Mouse (Mus musculus) liver, postnatal 0 days (tissue): ENCODE results near the gene Sema4a. TPM values are rescaled to one million over a fixed set of nuclear protein-coding genes. Genes with fewer than 3 reads are reported as not detected.
A peak's percentile ranks its signal among the peaks of the same experiment; 100 is the strongest.

Experiments used
- ATAC-seq: fragments of 200-750 bp; cut with Nextera tagmentation; 2 replicates; pipeline ENCODE4 v1.8.0; 2017; ENCODE audit warnings: mild to moderate bottlenecking, moderate library complexity
- DNase-seq: peaks from one replicate; pipeline ENCODE4 v3.0.0-alpha.2; 2016
- H3K27ac ChIP-seq: fragments of 300-500 bp; sonication (generic); 2 replicates; pipeline ENCODE4 v1.5.1; 2014; ENCODE audit warnings: antibody characterized with exemption, moderate library complexity, mild to moderate bottlenecking, low read depth
- H3K27me3 ChIP-seq: fragments of 300-500 bp; sonication (generic); 2 replicates; pipeline ENCODE4 v1.6.1; 2014; ENCODE audit warnings: low read length, control low read depth, mixed read lengths; ENCODE audit not compliant: insufficient read depth
- H3K36me3 ChIP-seq: fragments of 300-500 bp; sonication (generic); replicated peaks from 2 replicates; pipeline ENCODE4 v1.6.1; 2014; ENCODE audit warnings: mild to moderate bottlenecking, control low read depth, low read length, moderate library complexity, mixed read lengths; ENCODE audit not compliant: insufficient read depth
- H3K4me1 ChIP-seq: fragments of 300-500 bp; sonication (generic); 2 replicates; pipeline ENCODE4 v1.6.1; 2014; ENCODE audit warnings: antibody characterized with exemption, mild to moderate bottlenecking, control low read depth; ENCODE audit not compliant: insufficient read depth
- H3K4me2 ChIP-seq: fragments of 300-500 bp; sonication (generic); 2 replicates; pipeline ENCODE4 v1.6.1; 2014; ENCODE audit warnings: low read depth, mild to moderate bottlenecking, low read length, moderate library complexity, mixed read lengths
- H3K4me3 ChIP-seq: fragments of 300-500 bp; sonication (generic); 2 replicates; pipeline ENCODE4 v1.5.1; 2014; ENCODE audit warnings: low read depth, low read length
- H3K9ac ChIP-seq: fragments of 300-500 bp; sonication (generic); replicated peaks from 2 replicates; pipeline ENCODE4 v1.6.1; 2014; ENCODE audit warnings: mild to moderate bottlenecking, moderate library complexity
- H3K9me3 ChIP-seq: fragments of 300-500 bp; sonication (generic); 2 replicates; pipeline ENCODE4 v1.6.1; 2016; ENCODE audit warnings: mild to moderate bottlenecking, control low read depth, low read length, mixed read lengths
- CTCF ChIP-seq: sonication (generic); IDR thresholded peaks from 2 replicates; pipeline ENCODE4 v1.5.1; 2016; ENCODE audit warnings: antibody characterized with exemption, low read depth
- EP300 ChIP-seq: IDR thresholded peaks from 2 replicates; pipeline ENCODE4 v1.6.1; 2016; ENCODE audit warnings: antibody characterized with exemption, low read depth, mild to moderate bottlenecking
- WGBS: fragments of 180-500 bp; shearing (Covaris S2); extraction: QIAGEN DNeasy Blood & Tissue Kit; methylation state at CpG from one replicate; pipeline ENCODE4 v1.1.7; 2014; ENCODE audit not compliant: insufficient replicate concordance; 5-methylcytosine and 5-hydroxymethylcytosine counted together
- polyA plus RNA-seq: library from polyadenylated mRNA; unstranded; fragments of >200 nt; fragmentation: Nextera tagmentation; extraction: Ambion mirVana; gene quantifications from 2 replicates; pipeline ENCODE4 v1.2.1, GENCODE M21; 2015

Gene Sema4a
- polyA plus RNA-seq, 1 experiment from 2014 or later, result 30.0 TPM

DNA sequence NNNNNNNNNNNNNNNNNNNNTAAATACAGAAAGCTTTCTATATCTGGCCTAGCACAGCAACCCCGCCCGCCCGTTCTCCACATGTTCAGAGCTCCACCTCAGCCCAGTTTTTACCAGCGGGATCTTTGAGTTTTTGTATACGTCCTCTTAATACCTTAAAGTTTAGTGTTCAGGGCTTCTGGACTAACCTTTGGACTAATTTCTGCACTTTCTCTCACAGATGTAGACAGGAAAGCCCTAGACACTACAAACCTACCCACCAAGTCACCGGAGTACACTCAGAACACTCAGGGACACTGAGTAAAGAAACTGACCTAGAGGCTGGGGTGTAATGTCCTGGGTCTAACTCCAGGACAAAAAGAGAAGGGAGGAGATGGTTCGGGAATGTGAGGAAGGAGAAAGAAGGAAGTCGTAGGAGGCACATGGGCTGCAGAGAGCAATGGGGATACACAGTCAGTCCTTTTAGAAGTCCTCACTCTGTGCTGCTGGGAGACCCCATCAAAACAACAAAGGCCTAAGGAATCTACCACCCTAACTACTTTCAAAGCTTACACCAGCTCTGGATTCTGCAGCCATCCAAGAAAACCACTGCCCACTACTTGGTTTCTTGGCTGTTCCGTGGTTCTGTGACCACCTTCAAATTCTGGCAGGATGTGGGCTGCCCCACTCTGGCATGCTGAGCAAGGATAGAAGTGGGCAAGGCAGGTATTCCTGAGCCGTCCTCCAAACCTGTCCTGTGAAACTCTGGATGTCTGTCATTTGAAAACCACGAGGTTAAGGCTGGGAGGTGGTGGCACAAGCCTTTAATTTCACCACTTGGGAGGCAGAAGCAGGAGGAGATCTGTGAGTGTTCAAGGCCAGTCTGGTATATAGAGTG is 33.0 kb upstream of the Sema4a start:
- ATAC-seq, result no peak
- Histone ChIP-seq H3K4me2 (peak overlapping the region; percentile 96), H3K4me1 (peaks cover 57% of the 10 kb centered on the region), H3K27me3 (no peaks in the 10 kb centered on the region), H3K27ac (peak overlapping the region; percentile 90), H3K9ac (peak overlapping the region; percentile 69), H3K9me3 (no peaks in the 10 kb centered on the region), H3K36me3 (peaks cover 10% of the 10 kb centered on the region), H3K4me3 (0 out of 2 replicates have a peak overlapping the region, but pooled peaks have one; percentile 57)
- TF ChIP-seq CTCF, result no peak
- TF ChIP-seq EP300, result no peak
- DNase-seq, result no peak
- 56% methylated on average over 11 of the region's 11 CpGs for WGBS

DNA sequence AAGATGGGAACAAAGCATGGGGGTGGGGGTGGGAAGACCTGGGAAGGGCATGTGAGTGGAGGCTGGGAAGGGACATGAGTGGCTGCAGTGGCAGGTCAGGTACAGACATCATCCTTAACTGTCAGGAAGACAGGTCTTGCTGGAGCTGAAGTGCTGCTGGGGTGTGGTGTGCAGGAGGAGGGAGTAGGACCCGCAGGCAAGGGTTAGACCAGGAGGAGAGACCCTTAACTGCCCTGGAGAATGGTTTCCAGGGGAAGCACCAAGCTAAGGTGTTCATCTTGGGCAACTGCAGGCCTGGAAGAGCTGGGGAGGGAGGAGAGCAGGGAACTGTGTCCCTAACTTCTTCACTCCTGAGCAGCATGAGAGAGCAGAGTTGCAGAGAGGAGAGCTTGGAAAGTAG is 26.4 kb upstream of the Sema4a start:
- DNase-seq, result no peak
- no peak overlapping the region for H3K4me3 ChIP-seq
- TF ChIP-seq EP300, result no peak
- no peak for TF ChIP-seq CTCF
- no peak overlapping the region for H3K27ac ChIP-seq
- ATAC-seq, result no peak
- peaks cover 10% of the 10 kb centered on the region; the same call in 1 of the 2 replicates for H3K27me3 ChIP-seq
- H3K4me1 ChIP-seq, result peaks cover 10% of the 10 kb centered on the region
- WGBS, result 80% methylated on average over 1 of the region's 1 CpGs
- no peak overlapping the region for H3K4me2 ChIP-seq
- no peak overlapping the region for H3K9ac ChIP-seq
- no peaks in the 10 kb centered on the region for H3K9me3 ChIP-seq
- peaks cover 48% of the 10 kb centered on the region for H3K36me3 ChIP-seq

DNA sequence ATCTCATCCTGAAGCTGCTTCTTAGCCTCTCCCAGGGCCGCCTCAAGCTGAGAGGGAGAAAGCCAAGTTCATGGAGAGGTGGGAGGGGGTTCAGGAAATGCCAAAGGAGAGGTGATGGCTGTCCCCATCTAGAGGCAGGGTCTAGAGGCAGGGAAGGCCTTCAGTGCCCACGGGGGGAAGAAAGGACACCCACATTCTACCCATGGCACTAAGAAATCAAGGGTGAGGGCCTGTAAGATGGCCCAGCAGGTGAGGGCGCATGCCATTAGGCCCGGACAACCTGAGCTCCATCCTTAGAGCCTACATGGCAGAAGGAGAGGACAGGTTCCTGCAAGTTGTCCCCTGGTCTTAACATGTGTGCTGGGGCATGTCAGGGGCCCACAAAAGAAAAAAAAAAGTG is 25.9 kb upstream of the Sema4a start:
- peaks cover 54% of the 10 kb centered on the region for H3K36me3 ChIP-seq
- H3K27me3 ChIP-seq, result peaks cover 10% of the 10 kb centered on the region; the same call in 1 of the 2 replicates
- no peak overlapping the region for H3K9ac ChIP-seq
- DNase-seq (no peak), ATAC-seq (no peak)
- peaks cover 8% of the 10 kb centered on the region for H3K4me1 ChIP-seq
- TF ChIP-seq EP300, result no peak
- TF ChIP-seq CTCF, result no peak
- H3K4me2 ChIP-seq, result no peak overlapping the region
- no peak overlapping the region for H3K4me3 ChIP-seq
- WGBS, result 87% methylated on average over 4 of the region's 4 CpGs
- H3K9me3 ChIP-seq, result no peaks in the 10 kb centered on the region
- H3K27ac ChIP-seq, result no peak overlapping the region

DNA sequence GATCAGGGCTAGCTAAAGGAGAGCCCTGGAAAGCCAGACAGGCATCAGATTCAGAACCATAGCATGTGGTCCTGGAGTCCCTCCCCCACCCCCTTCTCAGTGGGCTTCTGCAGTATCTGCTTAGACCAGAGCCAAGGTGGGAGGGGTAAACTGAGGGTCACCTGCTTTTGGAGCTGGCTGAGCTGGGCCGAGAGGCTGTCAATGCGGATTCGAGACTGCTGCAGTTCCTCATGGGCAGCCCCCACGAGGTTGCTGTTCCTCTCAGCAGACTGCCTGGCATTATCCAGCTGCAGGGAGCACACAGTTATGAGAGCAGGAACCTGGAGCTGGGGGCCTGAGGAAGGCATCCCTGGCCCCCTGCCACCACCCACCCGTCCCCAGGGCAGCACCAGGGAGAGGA is 25.1 kb upstream of the Sema4a start:
- Histone ChIP-seq H3K9ac (no peak overlapping the region), H3K27ac (no peak overlapping the region), H3K4me1 (peaks cover 4% of the 10 kb centered on the region), H3K27me3 (peaks cover 10% of the 10 kb centered on the region; the same call in 1 of the 2 replicates), H3K4me2 (no peak overlapping the region), H3K4me3 (no peak overlapping the region), H3K36me3 (peaks cover 54% of the 10 kb centered on the region), H3K9me3 (no peaks in the 10 kb centered on the region)
- TF ChIP-seq EP300, result no peak
- TF ChIP-seq CTCF, result no peak
- no peak for DNase-seq
- WGBS, result 77% methylated on average over 5 of the region's 5 CpGs
- no peak for ATAC-seq

DNA sequence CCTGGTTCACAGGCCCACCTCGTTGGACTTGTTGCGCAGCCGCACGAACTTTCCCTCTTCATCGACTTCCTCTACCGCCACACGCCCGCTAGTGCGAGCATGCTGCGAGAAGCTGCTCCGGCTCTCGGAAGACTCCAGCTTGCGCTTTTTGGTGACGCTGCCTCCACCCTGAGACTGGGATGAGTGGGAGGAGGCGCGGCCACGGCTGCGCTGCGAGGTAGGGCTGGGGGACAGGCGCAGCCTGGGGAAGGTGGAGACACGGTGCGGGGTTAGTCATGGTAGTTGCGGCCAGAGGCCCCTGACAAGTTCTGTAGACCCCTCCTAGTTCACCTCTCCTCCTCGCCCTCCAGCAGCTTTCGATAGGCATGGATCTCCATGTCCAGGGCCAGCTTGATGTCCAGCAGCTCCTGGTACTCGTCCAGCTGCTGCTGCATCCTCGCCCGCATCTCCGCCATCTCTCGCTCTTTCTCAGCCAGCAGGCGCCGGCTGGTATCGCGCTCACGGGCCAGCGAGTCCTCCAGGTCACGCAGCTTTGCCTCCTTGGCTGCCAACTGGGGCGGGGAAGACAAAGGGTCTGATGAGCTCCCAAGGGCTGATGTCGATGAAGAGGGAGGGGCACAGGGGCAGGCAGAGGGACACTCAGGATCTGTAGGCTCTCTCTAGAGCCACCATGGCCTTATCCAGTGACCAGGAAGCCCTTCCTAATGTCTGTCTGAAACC is 23.8 kb upstream of the Sema4a start:
- DNase-seq, result peak; percentile 23

DNA sequence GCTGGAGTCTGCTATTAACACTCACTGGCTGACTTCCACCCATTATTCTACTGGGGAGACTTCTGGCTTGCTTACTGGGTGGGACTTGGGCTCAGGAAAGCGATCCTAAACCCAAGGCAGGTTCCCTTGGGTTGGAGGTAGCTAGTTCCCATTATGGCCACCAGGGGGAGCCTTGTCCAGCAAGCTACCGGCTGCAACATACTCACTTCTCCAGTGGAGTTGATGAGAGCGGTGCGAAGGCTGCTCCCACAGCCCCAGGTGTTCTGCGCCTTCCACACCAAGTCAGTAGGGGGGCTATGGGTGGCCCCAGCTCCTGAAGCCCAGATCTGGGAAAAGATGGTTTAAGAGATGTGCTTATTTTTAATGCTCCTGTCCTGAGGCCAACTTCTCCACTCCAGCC is 22.6 kb upstream of the Sema4a start:
- 13% methylated on average over 5 of the region's 5 CpGs for WGBS
- peak; percentile 86 for DNase-seq
- no peak overlapping the region for H3K4me2 ChIP-seq
- peak; percentile 98 for TF ChIP-seq CTCF
- no peak for TF ChIP-seq EP300
- no peak overlapping the region for H3K4me3 ChIP-seq
- peaks cover under 1% of the 10 kb centered on the region; the same call in 1 of the 2 replicates for H3K4me1 ChIP-seq
- peaks cover 10% of the 10 kb centered on the region; the same call in 1 of the 2 replicates for H3K27me3 ChIP-seq
- H3K9me3 ChIP-seq, result no peaks in the 10 kb centered on the region
- no peak overlapping the region for H3K9ac ChIP-seq
- H3K27ac ChIP-seq, result no peak overlapping the region
- H3K36me3 ChIP-seq, result peaks cover 54% of the 10 kb centered on the region
- peak; percentile 61 for ATAC-seq

More for the DNA sequence above, 23.8 kb upstream of the Sema4a start:
- ATAC-seq, result no peak
- Histone ChIP-seq H3K27ac (no peak overlapping the region), H3K4me2 (no peak overlapping the region), H3K36me3 (peaks cover 54% of the 10 kb centered on the region), H3K4me3 (no peak overlapping the region), H3K4me1 (peaks cover 2% of the 10 kb centered on the region; the same call in 1 of the 2 replicates), H3K9ac (no peak overlapping the region), H3K27me3 (peaks cover 10% of the 10 kb centered on the region; the same call in 1 of the 2 replicates), H3K9me3 (no peaks in the 10 kb centered on the region)
- TF ChIP-seq EP300 (no peak), CTCF (no peak)
- 41% methylated on average over 39 of the region's 39 CpGs for WGBS
